Comparison of ENCODE assay signal across 12 mouse cellular contexts in the genomic region with DNA sequence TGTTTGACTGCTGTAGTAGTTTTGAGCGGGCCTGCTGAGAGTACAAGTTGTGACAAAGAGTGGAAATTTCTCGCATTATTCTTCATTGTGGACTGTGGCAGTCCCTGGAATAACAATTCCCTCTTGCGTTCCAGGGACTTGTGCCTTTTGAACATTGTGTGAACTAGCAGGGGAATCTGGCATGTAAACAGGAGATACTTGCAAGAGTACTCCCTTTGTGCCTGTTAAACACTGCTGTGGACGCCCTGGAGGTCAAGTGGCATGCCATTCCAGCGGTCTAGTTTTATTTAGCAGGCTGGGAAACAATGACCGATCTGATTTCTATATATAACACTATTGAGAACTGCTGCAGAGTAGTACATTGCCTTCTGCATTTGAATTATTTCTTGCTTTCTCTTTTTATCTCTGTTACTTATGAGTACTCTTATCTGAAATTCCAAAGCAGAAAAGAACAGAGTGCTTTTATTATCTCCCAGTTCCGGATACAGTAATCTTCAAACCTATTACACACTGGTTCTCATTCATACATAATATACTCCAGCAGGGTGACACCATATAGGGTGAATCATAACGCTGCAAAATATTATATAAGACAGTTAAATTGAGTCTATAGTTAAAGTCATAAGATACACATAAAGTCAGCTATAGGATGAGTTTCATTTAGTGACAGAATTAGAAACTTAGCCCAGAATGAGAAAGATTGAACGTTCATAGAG. TPM values are rescaled to one million over a fixed set of nuclear protein-coding genes. Genes with fewer than 3 reads are reported as not detected.
DNase-seq lines count a peak whose midpoint lies in the region; ATAC-seq and TF ChIP-seq lines count a peak whose summit lies in the region.
"Had no signal": no experiment of that assay in that cellular context is flagged by ENCODE, and none has a peak within 500 bp of the region (broad histone marks: within the 10 kb centered on the region; RNA-seq: fewer than 3 reads in every experiment).

Gene Tecrl (minus strand): TSS at position 350 of the 716 bp plus-strand sequence.

- H3K4me3 ChIP-seq in hindbrain, embryonic 13.5 days = no peak within 1 kb of the TSS
- H3K4me3 ChIP-seq in hindbrain, embryonic 14.5 days (replicated peaks; ENCODE audit: low read length) = no peak within 1 kb of the TSS
- no peak within 1 kb of the TSS for H3K4me3 ChIP-seq in limb, embryonic 14.5 days (replicated peaks; ENCODE audit: low read length)
- H3K4me3 ChIP-seq in myocyte = no peak within 1 kb of the TSS
- H3K4me3 ChIP-seq: embryonic facial prominence, embryonic 13.5 days; midbrain, embryonic 12.5 days had no signal

- no peak for ATAC-seq in hindbrain, embryonic 13.5 days (ENCODE audit: low FRiP score)
- no peak for ATAC-seq in hindbrain, embryonic 14.5 days (ENCODE audit: low FRiP score)
- 0 out of 2 replicates have a peak, but pooled peaks have one; percentile 23 for ATAC-seq in limb, embryonic 14.5 days (ENCODE audit: low FRiP score, low read depth)

- H3K27ac ChIP-seq in hindbrain, embryonic 13.5 days = no peak within 1 kb of the TSS
- H3K27ac ChIP-seq in hindbrain, embryonic 14.5 days = no peak within 1 kb of the TSS
- H3K27ac ChIP-seq in limb, embryonic 14.5 days (replicated peaks; ENCODE audit: low read depth, low read length) = no peak within 1 kb of the TSS
- H3K27ac ChIP-seq: embryonic facial prominence, embryonic 13.5 days; midbrain, embryonic 12.5 days had no signal

- no peak for DNase-seq in hindbrain, embryonic 14.5 days (ENCODE audit: low spot score)
- DNase-seq in heart, adult 9 months (ENCODE audit: low spot score in 2 of 2) = peak; percentile 64 to 71
- no peak for DNase-seq in limb, embryonic 14.5 days (ENCODE audit: low spot score)
- DNase-seq in adrenal gland, adult 18-20 months (ENCODE audit: low spot score in 2 of 2) = no peak
- DNase-seq in natural killer cell, adult 2 months (ENCODE audit: low spot score in 2 of 2) = no peak
- DNase-seq in gastrocnemius, adult 18-20 months (ENCODE audit: low spot score) = no peak
- DNase-seq: B cell, adult 2 months; kidney, adult 11 months had no signal

- no peak for TF ChIP-seq POLR2A in limb, embryonic 14.5 days (IDR thresholded peaks at IDR 0.05; ENCODE audit: borderline replicate concordance, extremely low read depth, insufficient read depth, insufficient read length)
- TF ChIP-seq POLR2A in myocyte (IDR thresholded peaks at IDR 0.05; ENCODE audit: insufficient read length, low read depth) = no peak

- H3K9ac ChIP-seq in hindbrain, embryonic 13.5 days = no peak within 1 kb of the TSS
- H3K9ac ChIP-seq in hindbrain, embryonic 14.5 days = no peak within 1 kb of the TSS
- H3K9ac ChIP-seq in limb, embryonic 14.5 days (ENCODE audit: low read depth, low read length, severe bottlenecking) = no peak within 1 kb of the TSS
- H3K9ac ChIP-seq: embryonic facial prominence, embryonic 13.5 days; midbrain, embryonic 12.5 days had no signal

- H3K4me1 ChIP-seq in hindbrain, embryonic 13.5 days (replicated peaks) = peaks cover 4% of the 10 kb centered on the region
- H3K4me1 ChIP-seq in hindbrain, embryonic 14.5 days (replicated peaks; ENCODE audit: control insufficient read depth, insufficient read depth, low read length) = no peaks in the 10 kb centered on the region
- H3K4me1 ChIP-seq in limb, embryonic 14.5 days (ENCODE audit: control insufficient read depth, insufficient read depth, low read length) = no peaks in the 10 kb centered on the region
- H3K4me1 ChIP-seq: embryonic facial prominence, embryonic 13.5 days; midbrain, embryonic 12.5 days had no signal

- H3K27me3 ChIP-seq in hindbrain, embryonic 13.5 days = no peaks in the 10 kb centered on the region
- H3K27me3 ChIP-seq in hindbrain, embryonic 14.5 days (ENCODE audit: control insufficient read depth, insufficient read depth, low read length) = no peaks in the 10 kb centered on the region
- no peaks in the 10 kb centered on the region for H3K27me3 ChIP-seq in limb, embryonic 14.5 days (ENCODE audit: control insufficient read depth, insufficient read depth, low read length)
- no peaks in the 10 kb centered on the region for H3K27me3 ChIP-seq in myocyte (ENCODE audit: control insufficient read depth, insufficient read depth, insufficient read length)
- H3K27me3 ChIP-seq: embryonic facial prominence, embryonic 13.5 days; midbrain, embryonic 12.5 days had no signal

- no peaks in the 10 kb centered on the region for H3K36me3 ChIP-seq in hindbrain, embryonic 13.5 days
- no peaks in the 10 kb centered on the region for H3K36me3 ChIP-seq in hindbrain, embryonic 14.5 days (replicated peaks; ENCODE audit: control insufficient read depth, insufficient read depth)
- H3K36me3 ChIP-seq in limb, embryonic 14.5 days (ENCODE audit: control insufficient read depth, insufficient read depth, low read length) = no peaks in the 10 kb centered on the region
- no peaks in the 10 kb centered on the region for H3K36me3 ChIP-seq in myocyte (ENCODE audit: control insufficient read depth, insufficient read depth)
- H3K36me3 ChIP-seq: embryonic facial prominence, embryonic 13.5 days; midbrain, embryonic 12.5 days had no signal

- H3K79me2 ChIP-seq in myocyte (ENCODE audit: control insufficient read depth, insufficient read depth) = no peaks in the 10 kb centered on the region

- H3K4me2 ChIP-seq in hindbrain, embryonic 13.5 days = 0 out of 2 replicates have a peak within 1 kb of the TSS, but pooled peaks have one; percentile 13
- no peak within 1 kb of the TSS; the same call in 1 of the 2 replicates for H3K4me2 ChIP-seq in hindbrain, embryonic 14.5 days (replicated peaks)
- no peak within 1 kb of the TSS for H3K4me2 ChIP-seq in limb, embryonic 14.5 days (replicated peaks; ENCODE audit: low read depth, low read length, severe bottlenecking)
- peak within 1 kb of the TSS; percentile 68 for H3K4me2 ChIP-seq in myocyte (ENCODE audit: low read depth)
- H3K4me2 ChIP-seq: embryonic facial prominence, embryonic 13.5 days; midbrain, embryonic 12.5 days had no signal

- 23% methylated on average over 9 of the region's 9 CpGs for WGBS in hindbrain, embryonic 13.5 days
- WGBS in hindbrain, embryonic 14.5 days = 20% methylated on average over 9 of the region's 9 CpGs
- WGBS in limb, embryonic 14.5 days = 48% methylated on average over 9 of the region's 9 CpGs

- no peak within 1 kb of the TSS for H3ac ChIP-seq in myocyte (ENCODE audit: control insufficient read depth, insufficient read length)

- no peaks in the 10 kb centered on the region for H3K9me3 ChIP-seq in hindbrain, embryonic 13.5 days
- H3K9me3 ChIP-seq in hindbrain, embryonic 14.5 days (ENCODE audit: control insufficient read depth, low read length) = no peaks in the 10 kb centered on the region
- H3K9me3 ChIP-seq in limb, embryonic 14.5 days (ENCODE audit: control insufficient read depth, low read length) = no peaks in the 10 kb centered on the region
- H3K9me3 ChIP-seq: embryonic facial prominence, embryonic 13.5 days; midbrain, embryonic 12.5 days had no signal

TF ChIP-seq in myocyte, 11 proteins besides CTCF, POLR2A, EP300 and RAD21:
- TF ChIP-seq MYOG (IDR thresholded peaks at IDR 0.05; ENCODE audit: control insufficient read depth in 1 of 3, insufficient read depth in 1 of 3, insufficient read length in 2 of 3, low read depth in 2 of 3) (no peak), MAX (IDR thresholded peaks at IDR 0.05; ENCODE audit: low read depth) (no peak), USF1 (IDR thresholded peaks at IDR 0.05; ENCODE audit: low read depth) (no peak), REST (IDR thresholded peaks at IDR 0.05; ENCODE audit: insufficient read depth, insufficient read length) (no peak), POLR2AphosphoS2 (IDR thresholded peaks at IDR 0.05; ENCODE audit: insufficient read length, low read depth) (no peak), MYOD1 (IDR thresholded peaks at IDR 0.05; ENCODE audit: control insufficient read depth in 1 of 3, insufficient read length in 2 of 3, low read depth in 2 of 3) (no peak), CEBPB (IDR thresholded peaks at IDR 0.05; ENCODE audit: insufficient read depth, poor library complexity, severe bottlenecking) (no peak), E2F4 (IDR thresholded peaks at IDR 0.05; ENCODE audit: insufficient read depth) (no peak), TCF12 (IDR thresholded peaks at IDR 0.05; ENCODE audit: insufficient read depth, poor library complexity, severe bottlenecking) (no peak), TCF3 (IDR thresholded peaks at IDR 0.05; ENCODE audit: insufficient read length, low read depth) (no peak), SRF (IDR thresholded peaks at IDR 0.05; ENCODE audit: control insufficient read depth, insufficient read length, low read depth) (no peak)

RNA-seq across cellular contexts. Expression of gene Tecrl, which starts in this region (rescaled TPM):
- polyA plus RNA-seq in hindbrain, embryonic 13.5 days (2015; fragmentation: Nextera tagmentation; extraction: Ambion mirVana) = 0.16 and 0.31 TPM in 2 replicates
- polyA plus RNA-seq in hindbrain, embryonic 14.5 days (2014; fragmentation: Nextera tagmentation; extraction: Ambion mirVana) = 0.40 TPM in 1 of 2 replicates, not detected in the other
- polyA plus RNA-seq in limb, embryonic 14.5 days (2012; rRNA removed) = 2.0 and 2.1 TPM in 2 replicates
- polyA plus RNA-seq in limb, embryonic 14.5 days (2014; fragmentation: Nextera tagmentation; extraction: Ambion mirVana) = 2.3 and 4.0 TPM in 2 replicates
- polyA plus RNA-seq in myocyte (2012; fragmentation: generic; extraction: Trizol) = 0.83 TPM
- total RNA-seq in adrenal gland, adult 18-20 months (2021) = not detected
- total RNA-seq in gastrocnemius, adult 18-20 months (2021) = 1 to 10 TPM in 1 of 2 experiments, under 1 TPM in 1; 0.57 to 1.4 TPM

Comparison
In these comparisons a context has a peak if more than half of its experiments do, and no peak if none do; other contexts are left out.
1. H3K4me2 ChIP-seq: peak in hindbrain, embryonic 13.5 days (single experiment) and myocyte (single experiment); none in hindbrain, embryonic 14.5 days (single experiment) and limb, embryonic 14.5 days (single experiment).
2. DNase-seq: peak in heart, adult 9 months (2 of 2); none in hindbrain, embryonic 14.5 days (single experiment), limb, embryonic 14.5 days (single experiment), adrenal gland, adult 18-20 months (0 of 2), natural killer cell, adult 2 months (0 of 2) and gastrocnemius, adult 18-20 months (single experiment).